Mouse (Mus musculus) embryonic facial prominence, embryonic 14.5 days (tissue): Measurements from ENCODE around the gene Cntn4. TPM values are rescaled to one million over a fixed set of nuclear protein-coding genes. Genes with fewer than 3 reads are reported as not detected.

ENCODE experiments used
- ATAC-seq: fragments of 200-750 bp; cut with Nextera tagmentation; 2 replicates; pipeline ENCODE4 v1.8.0; 2017; ENCODE audit warnings: low read depth, moderate number of reproducible peaks, moderate TSS enrichment
- DNase-seq: peaks from one replicate; pipeline ENCODE4 v3.0.0-alpha.2; 2015; ENCODE audit warnings: low spot score
- H3K27ac ChIP-seq: fragments of 300-500 bp; sonication (generic); replicated peaks from 2 replicates; pipeline ENCODE4 v1.5.1; 2014; ENCODE audit warnings: low read depth, mild to moderate bottlenecking, low read length, moderate library complexity
- H3K27me3 ChIP-seq: fragments of 300-500 bp; sonication (generic); replicated peaks from 2 replicates; pipeline ENCODE4 v1.6.1; 2014; ENCODE audit warnings: low read length; ENCODE audit not compliant: control insufficient read depth, insufficient read depth
- H3K36me3 ChIP-seq: fragments of 300-500 bp; sonication (generic); 2 replicates; pipeline ENCODE4 v1.6.1; 2014; ENCODE audit warnings: low read length, mixed read lengths; ENCODE audit not compliant: control insufficient read depth, insufficient read depth
- H3K4me1 ChIP-seq: fragments of 300-500 bp; sonication (generic); 2 replicates; pipeline ENCODE4 v1.6.1; 2014; ENCODE audit warnings: antibody characterized with exemption, low read length; ENCODE audit not compliant: control insufficient read depth, insufficient read depth
- H3K4me2 ChIP-seq: fragments of 300-500 bp; sonication (generic); 2 replicates; pipeline ENCODE4 v1.6.1; 2014; ENCODE audit warnings: low read depth, mild to moderate bottlenecking, low read length, moderate library complexity, mixed read lengths
- H3K4me3 ChIP-seq: fragments of 300-500 bp; sonication (generic); 2 replicates; pipeline ENCODE4 v1.5.1; 2014; ENCODE audit warnings: low read depth, mild to moderate bottlenecking, low read length
- H3K9ac ChIP-seq: fragments of 300-500 bp; sonication (generic); 2 replicates; pipeline ENCODE4 v1.6.1; 2014; ENCODE audit warnings: low read depth, mild to moderate bottlenecking, low read length, moderate library complexity, mixed read lengths
- H3K9me3 ChIP-seq: fragments of 300-500 bp; sonication (generic); 2 replicates; pipeline ENCODE4 v1.6.1; 2016; ENCODE audit warnings: low read length; ENCODE audit not compliant: control insufficient read depth
- WGBS: fragments of 180-500 bp; shearing (Covaris S2); extraction: QIAGEN DNeasy Blood & Tissue Kit; methylation state at CpG from one replicate; pipeline ENCODE4 v1.1.7; 2014; 5-methylcytosine and 5-hydroxymethylcytosine counted together
- polyA plus RNA-seq: library from polyadenylated mRNA; unstranded; fragments of >200 nt; fragmentation: Nextera tagmentation; extraction: Ambion mirVana; gene quantifications from 2 replicates; pipeline ENCODE4 v1.2.1, GENCODE M21; 2014

Cntn4 gene
- polyA plus RNA-seq, 1 experiment from 2014 or later: 13.2 TPM

- no peaks in the 10 kb centered on the region for H3K27me3 ChIP-seq
- H3K4me2 ChIP-seq: no peak overlapping the region
- no peaks in the 10 kb centered on the region for H3K4me1 ChIP-seq
- ATAC-seq: no peak
- no peak overlapping the region for H3K9ac ChIP-seq
- no peak overlapping the region for H3K27ac ChIP-seq
- 76% methylated on average over 1 of the region's 1 CpGs for WGBS
- no peak overlapping the region for H3K4me3 ChIP-seq
- H3K9me3 ChIP-seq: no peaks in the 10 kb centered on the region
- H3K36me3 ChIP-seq: no peaks in the 10 kb centered on the region
- no peak for DNase-seq
Measured at GRCm38 (mm10) chr6:105991492-105991891, 314.0 kb downstream of the Cntn4 start.

GRCm38 (mm10) chr6:106013018-106013417 lies 335.6 kb downstream of the Cntn4 start:
- H3K9me3 ChIP-seq: no peaks in the 10 kb centered on the region
- no peak overlapping the region for H3K9ac ChIP-seq
- ATAC-seq (no peak), DNase-seq (no peak)
- no peak overlapping the region for H3K27ac ChIP-seq
- no peak overlapping the region for H3K4me3 ChIP-seq
- H3K27me3 ChIP-seq: no peaks in the 10 kb centered on the region
- H3K36me3 ChIP-seq: no peaks in the 10 kb centered on the region
- WGBS: 73% methylated on average over 5 of the region's 5 CpGs
- H3K4me2 ChIP-seq: no peak overlapping the region
- H3K4me1 ChIP-seq: no peaks in the 10 kb centered on the region

- DNase-seq (peak; percentile 43), ATAC-seq (no peak; the same call in 1 of the 2 replicates)
- Histone ChIP-seq H3K9ac (no peak overlapping the region), H3K27me3 (no peaks in the 10 kb centered on the region), H3K27ac (no peak overlapping the region), H3K36me3 (no peaks in the 10 kb centered on the region), H3K4me2 (no peak overlapping the region), H3K9me3 (no peaks in the 10 kb centered on the region), H3K4me1 (no peaks in the 10 kb centered on the region), H3K4me3 (no peak overlapping the region)
- 66% methylated on average over 1 of the region's 1 CpGs for WGBS
Measured at GRCm38 (mm10) chr6:106015126-106015525, 337.7 kb downstream of the Cntn4 start.

- DNase-seq: no peak
- Histone ChIP-seq H3K9me3 (no peaks in the 10 kb centered on the region), H3K9ac (no peak overlapping the region), H3K4me2 (no peak overlapping the region), H3K4me3 (no peak overlapping the region), H3K36me3 (no peaks in the 10 kb centered on the region), H3K4me1 (no peaks in the 10 kb centered on the region), H3K27ac (no peak overlapping the region), H3K27me3 (no peaks in the 10 kb centered on the region)
- ATAC-seq: no peak
- 87% methylated on average over 2 of the region's 2 CpGs for WGBS
Measured at GRCm38 (mm10) chr6:106048878-106049277, 371.4 kb downstream of the Cntn4 start.

- H3K4me2 ChIP-seq: no peak overlapping the region
- H3K9ac ChIP-seq: no peak overlapping the region
- H3K36me3 ChIP-seq: no peaks in the 10 kb centered on the region
- no peak for ATAC-seq
- no peaks in the 10 kb centered on the region for H3K9me3 ChIP-seq
- H3K27ac ChIP-seq: no peak overlapping the region
- H3K27me3 ChIP-seq: no peaks in the 10 kb centered on the region
- no peaks in the 10 kb centered on the region for H3K4me1 ChIP-seq
- H3K4me3 ChIP-seq: no peak overlapping the region
- DNase-seq: no peak
- WGBS: 90% methylated on average over 1 of the region's 1 CpGs
Measured at GRCm38 (mm10) chr6:106056123-106056522, 378.7 kb downstream of the Cntn4 start.

- ATAC-seq: peak; percentile 63; the same call in 1 of the 2 replicates
- 66% methylated on average over 4 of the region's 4 CpGs for WGBS
- no peaks in the 10 kb centered on the region for H3K9me3 ChIP-seq
- peak; percentile 44 for DNase-seq
- H3K9ac ChIP-seq: no peak overlapping the region
- no peaks in the 10 kb centered on the region for H3K4me1 ChIP-seq
- no peak overlapping the region for H3K27ac ChIP-seq
- no peak overlapping the region for H3K4me3 ChIP-seq
- no peaks in the 10 kb centered on the region for H3K36me3 ChIP-seq
- no peak overlapping the region for H3K4me2 ChIP-seq
- no peaks in the 10 kb centered on the region for H3K27me3 ChIP-seq
Measured at GRCm38 (mm10) chr6:106078071-106078603, 400.7 kb downstream of the Cntn4 start.

- Histone ChIP-seq H3K9me3 (no peaks in the 10 kb centered on the region), H3K27me3 (no peaks in the 10 kb centered on the region), H3K27ac (no peak overlapping the region), H3K36me3 (no peaks in the 10 kb centered on the region), H3K4me3 (no peak overlapping the region), H3K4me2 (no peak overlapping the region), H3K4me1 (no peaks in the 10 kb centered on the region), H3K9ac (no peak overlapping the region)
- DNase-seq (no peak), ATAC-seq (no peak)
Measured at GRCm38 (mm10) chr6:106078629-106079028, 401.2 kb downstream of the Cntn4 start.

GRCm38 (mm10) chr6:106097856-106098255 lies 420.4 kb downstream of the Cntn4 start:
- Histone ChIP-seq H3K9ac (no peak overlapping the region), H3K36me3 (no peaks in the 10 kb centered on the region), H3K27me3 (no peaks in the 10 kb centered on the region), H3K4me1 (no peaks in the 10 kb centered on the region), H3K9me3 (no peaks in the 10 kb centered on the region), H3K4me2 (no peak overlapping the region), H3K27ac (no peak overlapping the region), H3K4me3 (no peak overlapping the region)
- WGBS: 75% methylated on average over 4 of the region's 4 CpGs
- DNase-seq (no peak), ATAC-seq (no peak)

- peak overlapping the region; percentile 31 for H3K4me3 ChIP-seq
- H3K4me1 ChIP-seq: no peaks in the 10 kb centered on the region
- H3K27me3 ChIP-seq: no peaks in the 10 kb centered on the region
- 0 out of 2 replicates have a peak overlapping the region, but pooled peaks have one; percentile 23 for H3K27ac ChIP-seq
- peak overlapping the region; percentile 51 for H3K4me2 ChIP-seq
- DNase-seq (peak; percentile 85), ATAC-seq (peak; percentile 93)
- H3K9ac ChIP-seq: peak overlapping the region; percentile 45
- H3K36me3 ChIP-seq: no peaks in the 10 kb centered on the region
- H3K9me3 ChIP-seq: no peaks in the 10 kb centered on the region
- 19% methylated on average over 15 of the region's 15 CpGs for WGBS
Measured at GRCm38 (mm10) chr6:106118523-106119081, 441.1 kb downstream of the Cntn4 start.
